Mouse (Mus musculus): ENCODE data around the gene Baz1a.
"Not testable (repeated sequence)": the region's sequence is repeated elsewhere in the genome, so short reads cannot be mapped to it uniquely, and the experiment has no call there.

Baz1a gene

DNA sequence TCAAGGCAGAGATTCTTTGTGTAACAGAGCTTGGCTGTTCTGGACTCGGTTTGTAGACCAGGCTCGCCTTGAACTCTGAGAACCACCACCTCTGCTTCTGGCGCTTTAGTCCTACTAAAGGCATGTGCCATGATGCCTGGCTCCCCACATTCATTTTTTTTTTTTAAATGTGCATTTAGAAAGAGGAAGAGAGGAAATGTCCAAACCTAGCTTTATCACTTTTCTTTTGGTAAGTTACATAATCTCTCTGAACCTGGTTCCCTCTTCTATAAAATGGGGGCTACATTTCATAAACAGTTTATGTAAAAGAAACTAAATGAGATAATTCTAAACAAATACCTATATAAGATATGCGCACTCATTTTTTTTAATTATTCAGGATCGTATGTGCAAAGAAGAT, 33.2 kb downstream of the Baz1a start:
- DNase-seq (ENCODE audit: low spot score in 2 of 2), result no peak

DNA sequence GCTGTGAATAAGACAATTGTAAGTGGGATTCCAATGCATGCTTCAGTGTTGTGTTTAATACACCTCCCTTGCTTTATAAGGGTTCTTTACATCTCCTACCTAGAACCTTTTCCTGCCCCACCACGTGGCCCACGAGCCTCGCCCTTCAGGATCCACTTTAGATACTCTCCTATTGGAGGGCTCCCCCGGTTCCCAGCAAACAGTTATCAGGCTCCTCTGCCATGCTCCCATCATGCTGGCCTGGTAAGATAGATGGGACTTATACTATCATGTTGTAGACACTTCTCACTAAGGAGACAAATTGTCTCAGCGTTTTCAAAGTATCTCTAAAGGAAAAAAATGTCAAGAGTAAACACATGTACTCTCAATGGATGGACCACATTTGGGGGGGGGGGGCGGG, 33.6 kb downstream of the Baz1a start:
- no peak for DNase-seq (ENCODE audit: low spot score in 2 of 2)

- DNase-seq (ENCODE audit: low spot score in 2 of 2), result no peak
Measured at GRCm38 (mm10) chr12:54969033-54969432, 45.1 kb downstream of the Baz1a start.

- DNase-seq (ENCODE audit: low spot score in 2 of 2), result no peak
Measured at GRCm38 (mm10) chr12:54965532-54966160, 48.5 kb downstream of the Baz1a start.

GRCm38 (mm10) chr12:54959569-54959968, 54.6 kb downstream of the Baz1a start:
- DNase-seq (ENCODE audit: low spot score in 2 of 2), result no peak

- no peak for DNase-seq (ENCODE audit: low spot score in 2 of 2)
Measured at GRCm38 (mm10) chr12:54956974-54957373, 57.2 kb downstream of the Baz1a start.

- no peak for DNase-seq (ENCODE audit: low spot score in 2 of 2)
Measured at GRCm38 (mm10) chr12:54956457-54956856, 57.7 kb downstream of the Baz1a start.

GRCm38 (mm10) chr12:54946116-54946515, 68.0 kb downstream of the Baz1a start:
- DNase-seq (ENCODE audit: low spot score in 2 of 2), result no peak

- DNase-seq (ENCODE audit: low spot score in 2 of 2), result not testable (repeated sequence)
Measured at GRCm38 (mm10) chr12:54942586-54943157, 71.5 kb downstream of the Baz1a start.

- DNase-seq (ENCODE audit: low spot score in 2 of 2), result not testable (repeated sequence)
Measured at GRCm38 (mm10) chr12:54937581-54938343, 76.4 kb downstream of the Baz1a start.

- no peak for DNase-seq (ENCODE audit: low spot score in 2 of 2)
Measured at GRCm38 (mm10) chr12:54910387-54910786, 103.8 kb downstream of the Baz1a start.

DNA sequence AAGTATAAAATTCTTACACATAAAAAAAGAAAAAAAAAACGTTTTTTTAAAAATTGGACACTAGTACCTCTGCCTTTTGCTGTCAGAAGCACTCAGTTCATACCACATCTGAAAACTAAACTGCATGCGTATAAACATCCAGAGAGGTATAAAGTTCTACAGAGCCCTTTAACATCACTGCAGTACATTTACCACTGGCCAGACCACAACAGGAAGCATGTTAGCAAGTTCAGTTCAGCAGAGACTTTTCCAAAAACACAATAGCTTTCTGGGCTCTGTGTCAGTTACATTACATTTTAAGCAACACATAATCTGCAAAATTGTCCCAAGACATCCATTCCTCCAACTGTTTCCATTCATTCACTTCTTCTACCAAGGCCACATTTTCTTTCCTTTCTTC, 121.6 kb downstream of the Baz1a start:
- DNase-seq (ENCODE audit: low spot score in 2 of 2), result not testable (repeated sequence)

GRCm38 (mm10) chr12:54890426-54890825, 123.7 kb downstream of the Baz1a start:
- DNase-seq (ENCODE audit: low spot score in 2 of 2), result no peak

GRCm38 (mm10) chr12:54887580-54888127, 126.5 kb downstream of the Baz1a start:
- no peak for DNase-seq (ENCODE audit: low spot score in 2 of 2)

- peak in 1 of 2 experiments; percentile 49 for DNase-seq (ENCODE audit: low spot score in 2 of 2)
Measured at GRCm38 (mm10) chr12:54879630-54880029, 134.5 kb downstream of the Baz1a start.

DNA sequence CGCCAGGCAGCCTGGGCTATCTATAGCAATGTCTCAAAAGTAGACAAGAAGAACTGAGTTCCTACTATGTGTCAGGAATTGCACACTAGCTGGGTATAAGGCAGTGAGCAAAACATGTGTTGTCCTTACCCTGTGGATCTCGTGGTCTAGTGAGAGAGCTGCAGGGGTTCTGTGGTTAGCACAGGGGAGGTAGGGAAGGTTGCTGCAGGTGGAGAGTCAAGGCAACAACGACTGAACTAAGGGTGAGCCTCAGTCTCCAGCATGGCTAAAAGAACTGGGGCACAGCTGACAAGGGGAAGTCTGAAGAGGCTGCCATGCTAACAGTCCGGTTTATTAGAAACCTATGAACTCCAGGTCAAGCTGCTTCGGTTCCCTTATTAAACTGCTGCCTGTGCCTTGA, 134.9 kb downstream of the Baz1a start:
- DNase-seq (ENCODE audit: low spot score in 2 of 2), result no peak

DNA sequence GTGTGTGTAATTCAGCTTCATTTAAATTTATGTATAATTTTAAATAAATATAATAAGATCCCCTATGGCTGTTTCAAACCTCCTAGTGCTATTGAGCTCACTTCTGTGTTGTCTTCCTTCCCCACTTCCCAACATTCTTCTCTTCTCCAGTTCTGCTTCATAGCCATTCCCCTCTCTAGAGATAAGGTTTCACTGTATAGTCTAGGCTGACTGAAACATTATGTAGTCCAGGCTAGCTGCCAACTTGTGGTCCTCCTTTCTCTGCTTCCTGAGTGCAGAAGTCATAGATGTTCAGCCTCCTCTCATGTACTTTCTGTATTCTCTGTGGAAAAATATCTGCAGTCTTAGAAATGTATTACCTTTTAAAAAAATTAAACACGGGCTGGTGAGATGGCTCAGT, 136.3 kb downstream of the Baz1a start:
- DNase-seq (ENCODE audit: low spot score in 2 of 2), result no peak

GRCm38 (mm10) chr12:54876879-54877278, 137.3 kb downstream of the Baz1a start:
- DNase-seq (ENCODE audit: low spot score in 2 of 2), result no peak

GRCm38 (mm10) chr12:54874711-54875110, 139.4 kb downstream of the Baz1a start:
- DNase-seq (ENCODE audit: low spot score in 2 of 2), result no peak

DNA sequence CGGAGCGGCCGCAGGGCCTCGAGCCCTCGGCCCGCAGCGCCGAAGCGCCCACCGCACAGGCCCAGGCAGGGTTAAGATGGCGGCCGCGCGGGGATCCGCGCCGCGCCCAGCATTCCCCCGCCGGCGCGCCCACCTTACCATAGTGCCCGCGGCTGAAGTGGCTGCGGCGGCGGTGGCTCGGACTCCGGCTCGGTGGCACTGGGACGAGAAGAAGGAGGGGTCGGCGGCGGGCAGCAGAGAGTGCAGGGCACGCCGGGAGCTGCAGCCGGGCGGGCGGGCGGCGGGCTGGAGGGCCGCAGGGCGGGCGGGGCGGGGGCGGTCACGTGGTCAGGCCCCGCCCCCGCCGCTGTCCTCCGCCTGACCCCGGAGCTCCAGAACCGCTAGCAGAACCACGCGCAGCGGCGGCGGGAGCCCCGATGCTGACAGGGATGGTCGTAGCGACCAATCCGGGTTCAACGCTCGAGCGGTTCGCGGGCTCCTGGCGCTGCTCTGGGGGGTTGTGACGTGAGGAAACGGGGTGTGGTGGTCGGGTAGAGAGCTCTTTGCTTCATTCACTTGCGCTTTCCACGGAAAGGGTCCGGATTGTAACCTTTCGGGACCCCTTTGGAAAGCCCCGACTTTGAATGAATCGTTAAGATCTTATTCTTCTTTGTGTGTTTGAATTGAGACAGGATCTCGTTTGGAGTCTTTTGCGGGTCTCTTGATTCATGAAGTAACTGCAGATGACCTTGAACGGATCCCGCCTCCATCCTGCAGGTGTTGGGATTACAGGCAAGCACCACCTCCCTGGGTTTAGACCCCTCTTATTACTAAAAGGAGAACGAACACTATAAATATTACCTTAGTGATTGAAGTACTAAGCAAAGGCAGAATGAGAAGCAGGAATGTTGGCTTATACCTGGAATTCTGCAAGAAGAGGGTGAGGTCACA, 151.3 kb downstream of the Baz1a start, which contains the start of gene Cfl2:
Gene Cfl2, minus strand, starts transcription at position 272 of the 930 bp plus-strand sequence.
- DNase-seq (ENCODE audit: low spot score in 2 of 2), result peak; percentile 93 to 94

GRCm38 (mm10) chr12:54861991-54862605, 152.1 kb downstream of the Baz1a start:
- DNase-seq (ENCODE audit: low spot score in 2 of 2), result peak; percentile 55 to 65

Measured in right cerebral cortex, postnatal 10 days (tissue).